Mouse (Mus musculus) mouse embryonic stem cell (cell line): Measurements from ENCODE around the gene St6gal1.

ENCODE experiments used
- in situ Hi-C, 2 experiments: fragments of 300-500 bp; cut with MboI; formaldehyde crosslinking; loops; 1 replicate in 1 of 2; 3 replicates in 1 of 2; pipeline ENCODE4 v1.14.3; 2019 to 2020; ENCODE audit warnings: low sequenced_read_pairs in 2 of 2, low pct_unique_long_range_greater_than_20kb in 1 of 2, mixed read lengths in 1 of 2; ENCODE audit not compliant: unreplicated experiment in 1 of 2

St6gal1 gene

DNA sequence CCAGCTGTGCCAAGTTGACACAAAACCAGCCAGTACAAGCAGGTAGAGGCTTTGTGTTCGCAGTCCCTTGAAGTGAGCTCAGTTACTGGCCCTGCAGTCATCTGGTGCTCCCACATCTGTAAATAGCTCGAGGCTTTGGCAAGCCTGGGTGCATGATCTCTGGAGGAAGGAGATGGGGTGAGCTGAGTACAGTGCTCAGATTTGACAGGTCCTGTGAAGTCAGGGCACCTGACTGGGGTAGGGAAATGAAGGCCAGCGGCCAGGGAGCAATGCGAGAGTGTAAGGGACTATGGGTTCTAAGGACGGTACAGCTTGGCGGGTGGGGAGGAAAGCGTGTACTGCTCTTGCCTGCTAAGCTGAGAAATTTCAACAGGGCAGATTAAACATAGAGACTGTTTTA, 43.7 kb downstream of the St6gal1 start:
- in situ Hi-C loops = no loop called here

DNA sequence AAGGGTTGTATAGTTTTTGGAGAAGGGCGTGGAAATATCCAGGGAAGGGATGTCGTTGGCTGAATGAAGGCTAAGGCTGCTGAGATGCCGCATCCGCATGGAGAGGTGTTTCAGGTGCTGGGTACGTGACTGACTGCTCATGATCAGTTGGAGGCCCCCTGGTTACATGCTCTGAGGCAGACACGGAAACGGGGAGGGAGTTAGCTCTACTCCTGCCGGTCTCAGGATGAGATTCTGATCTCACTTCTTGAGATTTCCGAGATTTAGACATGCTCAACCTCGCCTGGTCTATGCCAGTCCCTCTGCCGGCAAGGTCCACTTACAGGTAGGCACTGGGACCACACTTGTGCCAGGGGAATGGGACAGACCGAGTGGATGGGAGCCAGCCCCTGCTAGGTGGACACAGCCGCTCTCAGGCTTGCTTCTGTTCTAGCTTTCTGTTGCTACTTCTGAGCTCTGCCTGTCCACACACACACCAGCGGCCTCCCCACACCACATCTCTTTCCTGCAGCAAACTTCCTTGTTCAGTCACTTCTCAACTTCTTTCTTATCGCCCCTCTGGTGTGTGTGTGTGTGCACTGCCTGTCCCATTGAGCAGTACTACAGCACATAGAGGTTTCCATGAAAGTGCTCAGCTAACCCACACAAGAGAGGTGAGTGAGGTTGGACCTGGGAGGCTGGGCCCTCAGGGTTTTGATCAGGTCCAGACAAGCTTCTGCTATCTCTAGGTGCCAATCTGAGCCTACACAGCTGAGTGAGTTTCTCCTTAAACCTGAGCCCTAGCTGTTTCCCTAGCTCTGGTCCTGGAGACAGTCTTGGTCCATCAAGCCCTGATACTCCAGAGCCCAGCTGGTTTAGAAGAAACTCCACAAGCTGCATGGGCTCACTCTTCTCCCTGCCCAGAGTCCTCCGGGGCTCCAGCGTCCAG, 44.8 kb downstream of the St6gal1 start:
- in situ Hi-C loops = no loop called here

DNA sequence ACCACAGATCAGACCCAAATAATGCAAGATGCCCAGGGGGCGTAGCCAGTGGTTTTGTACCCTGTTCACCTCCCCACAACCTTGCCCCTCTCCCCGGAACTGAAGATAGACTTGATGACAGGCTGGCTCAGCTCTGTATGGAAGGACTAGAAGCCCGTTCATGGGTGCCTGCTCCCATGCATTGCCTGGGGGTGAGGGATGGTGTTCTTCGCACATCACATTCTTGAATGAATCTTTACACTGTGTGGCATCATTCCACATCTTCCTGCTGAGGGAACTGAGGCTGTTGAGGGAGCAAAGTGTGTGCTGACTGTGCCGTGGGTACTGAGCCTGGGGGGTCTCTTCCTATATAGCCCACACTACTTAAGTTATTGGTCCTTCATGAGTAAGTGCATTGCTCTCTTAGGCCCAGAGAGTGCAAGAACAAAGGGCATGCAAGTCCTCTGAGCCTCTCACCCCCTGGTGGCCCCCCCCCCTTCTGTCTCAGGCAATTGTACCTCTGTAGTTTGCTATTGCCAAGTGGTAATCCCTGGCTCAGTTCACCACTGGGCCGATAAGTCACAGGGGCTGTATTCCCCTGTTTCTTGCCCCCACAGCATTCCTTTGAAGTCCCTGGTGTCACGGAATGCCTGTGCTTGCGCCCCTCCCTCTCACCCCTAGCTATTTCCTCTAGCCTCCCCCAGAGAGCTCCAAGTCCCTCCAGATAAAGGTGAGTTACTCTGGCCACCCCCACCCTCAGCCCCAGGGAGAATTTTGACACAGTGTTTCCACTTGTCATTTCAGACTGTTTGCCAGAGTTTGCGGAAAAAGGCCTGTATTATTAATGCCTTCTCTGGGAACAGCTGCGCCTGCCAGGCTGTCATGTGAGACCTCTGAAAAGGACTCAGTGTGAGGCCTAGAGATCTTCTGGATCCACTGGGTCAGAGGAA, 45.7 kb downstream of the St6gal1 start:
- in situ Hi-C loops = no loop called here

DNA sequence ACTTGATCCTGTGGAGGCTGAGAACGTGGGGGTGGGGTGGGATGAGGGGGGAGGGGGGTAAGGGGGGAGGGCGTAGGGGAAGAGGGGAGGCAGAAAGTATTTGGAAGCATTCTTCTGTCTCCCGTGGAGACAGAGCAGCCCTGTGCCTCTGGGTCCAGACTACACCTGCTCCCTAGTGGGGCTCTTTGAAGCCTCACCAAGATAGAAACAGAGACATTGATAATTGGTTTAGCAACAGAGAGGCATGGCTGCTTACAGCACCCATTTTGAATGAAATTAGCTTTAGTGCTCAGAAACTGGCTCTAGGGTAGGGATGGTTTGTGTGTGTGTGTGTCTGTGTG, 46.3 kb downstream of the St6gal1 start:
- in situ Hi-C loops = no loop called here

DNA sequence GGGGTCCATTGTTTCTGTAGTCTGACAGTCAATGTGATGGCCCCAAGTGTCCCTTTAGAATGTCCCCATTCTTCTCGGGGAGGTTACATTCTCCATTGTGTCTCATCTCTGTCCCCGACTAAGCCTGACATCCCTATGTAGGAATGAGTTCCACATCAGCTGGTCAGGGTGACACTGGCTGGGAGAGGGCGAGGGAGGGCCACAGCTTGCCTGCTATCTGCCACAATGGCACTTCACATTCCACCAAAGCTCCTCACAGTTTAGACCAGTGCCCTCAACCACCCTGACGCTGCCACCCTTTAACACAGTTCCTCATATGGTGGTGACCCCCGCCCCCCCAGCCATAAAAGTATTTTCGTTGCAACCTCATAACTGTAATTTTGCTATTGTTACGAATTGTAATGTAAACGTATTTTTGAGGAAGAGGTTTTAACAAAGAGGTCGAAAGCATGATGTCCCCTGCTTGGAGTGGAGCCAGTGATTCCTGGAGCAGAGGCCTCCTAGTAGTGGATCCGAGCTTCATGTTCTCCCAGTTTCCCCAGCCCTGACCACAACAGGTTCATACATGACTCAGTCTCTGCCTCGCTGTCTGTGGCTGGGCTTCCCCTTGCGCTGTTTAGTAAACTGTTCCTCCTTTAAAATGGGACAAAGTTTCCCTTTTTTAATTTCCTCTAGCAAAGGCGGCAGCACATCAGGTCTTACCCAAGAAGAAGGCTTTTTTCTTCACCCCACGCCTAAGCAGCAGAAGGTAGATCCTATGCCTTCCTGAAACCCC, 47.4 kb downstream of the St6gal1 start:
- in situ Hi-C loops = no loop called here

DNA sequence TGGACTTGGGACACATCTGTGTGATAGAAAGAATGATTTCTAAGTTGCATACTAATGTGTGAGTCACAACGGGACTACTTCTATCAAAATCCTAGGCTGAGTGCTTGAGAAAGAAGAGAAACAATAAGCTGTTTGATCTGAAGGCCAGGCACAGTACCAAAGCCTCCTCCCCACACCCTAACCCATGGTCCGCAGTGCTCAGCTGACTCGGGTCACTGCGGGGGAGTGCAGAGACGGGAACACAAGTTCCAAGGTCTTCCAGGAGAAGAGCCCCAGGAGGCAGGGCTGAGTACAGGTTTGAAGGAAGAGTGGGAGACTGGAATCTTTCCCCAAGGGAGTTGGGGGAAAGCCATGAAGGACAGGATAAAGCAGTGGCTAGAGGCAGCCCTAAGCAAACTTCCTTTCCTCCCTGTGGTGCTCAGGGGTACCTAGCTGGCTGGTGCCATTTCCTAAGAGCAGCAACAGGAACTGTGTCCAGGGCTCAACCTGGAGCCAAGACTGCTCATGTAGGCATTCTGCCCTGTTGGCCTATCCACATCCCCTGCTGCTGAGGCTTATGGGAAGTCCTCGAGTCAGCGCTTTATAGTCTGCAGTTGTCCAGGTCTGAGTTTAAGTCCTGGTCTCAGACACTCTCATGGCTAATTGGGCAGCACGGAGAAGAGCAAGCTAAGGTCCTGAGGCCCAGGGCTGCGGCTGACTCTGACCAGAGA, 48.1 kb downstream of the St6gal1 start:
- in situ Hi-C loops = no loop called here

DNA sequence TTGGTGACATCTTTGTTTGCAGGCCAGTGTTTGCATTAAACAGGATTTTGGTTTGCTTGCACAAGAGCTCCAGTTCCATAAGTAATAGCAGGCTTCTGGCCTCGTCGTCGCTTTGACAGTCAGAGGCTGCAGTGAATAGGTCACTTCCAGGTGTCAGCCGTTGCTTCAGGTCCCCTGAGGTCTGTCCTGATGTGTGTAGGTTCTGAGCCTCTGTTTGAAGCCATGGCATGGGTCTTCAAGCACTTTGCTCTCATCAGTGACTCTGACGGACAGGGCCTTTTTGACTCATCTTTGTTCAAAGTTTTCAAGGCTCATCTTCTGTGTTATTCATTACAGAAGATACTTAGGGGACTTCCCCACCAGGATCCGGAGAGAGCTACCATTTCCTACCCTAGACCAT, 49.5 kb downstream of the St6gal1 start:
- in situ Hi-C loops = no loop called here

DNA sequence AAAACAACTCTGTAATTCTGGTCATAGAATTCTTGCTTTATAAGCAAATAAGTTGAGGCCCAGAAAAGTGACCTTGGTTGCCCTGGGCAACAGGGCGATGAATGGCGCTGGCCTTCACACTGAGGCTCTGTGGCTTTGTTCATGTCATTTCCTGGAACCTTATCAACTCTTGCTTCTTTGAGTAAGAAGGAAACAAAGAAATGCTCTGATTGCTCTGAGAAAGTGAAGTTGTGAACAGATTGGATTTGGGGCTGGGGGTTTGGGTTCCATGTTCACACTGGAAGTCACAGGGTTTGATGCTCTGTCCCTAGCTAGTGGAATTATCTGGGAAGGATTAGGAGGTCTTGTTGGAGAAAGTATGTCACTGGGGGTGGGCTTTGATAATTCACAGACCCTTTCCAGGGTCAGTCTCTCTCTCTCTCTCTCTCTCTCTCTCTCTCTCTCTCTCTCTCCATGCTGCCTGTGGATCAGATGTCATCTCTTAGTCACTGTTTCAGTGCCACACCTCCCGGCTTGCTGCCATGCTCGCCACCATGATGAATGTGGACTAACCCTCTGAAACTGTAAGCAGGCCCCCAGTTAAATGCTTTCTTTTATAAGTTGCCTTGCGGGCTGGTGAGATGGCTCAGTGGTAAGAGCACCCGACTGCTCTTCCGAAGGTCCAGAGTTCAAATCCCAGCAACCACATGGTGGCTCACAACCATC, 50.2 kb downstream of the St6gal1 start:
- in situ Hi-C loops = no loop called here

- in situ Hi-C loops = no loop called here
These were observed 51.1 kb downstream of the St6gal1 start for GRCm38 (mm10) chr16:23275661-23276060.

DNA sequence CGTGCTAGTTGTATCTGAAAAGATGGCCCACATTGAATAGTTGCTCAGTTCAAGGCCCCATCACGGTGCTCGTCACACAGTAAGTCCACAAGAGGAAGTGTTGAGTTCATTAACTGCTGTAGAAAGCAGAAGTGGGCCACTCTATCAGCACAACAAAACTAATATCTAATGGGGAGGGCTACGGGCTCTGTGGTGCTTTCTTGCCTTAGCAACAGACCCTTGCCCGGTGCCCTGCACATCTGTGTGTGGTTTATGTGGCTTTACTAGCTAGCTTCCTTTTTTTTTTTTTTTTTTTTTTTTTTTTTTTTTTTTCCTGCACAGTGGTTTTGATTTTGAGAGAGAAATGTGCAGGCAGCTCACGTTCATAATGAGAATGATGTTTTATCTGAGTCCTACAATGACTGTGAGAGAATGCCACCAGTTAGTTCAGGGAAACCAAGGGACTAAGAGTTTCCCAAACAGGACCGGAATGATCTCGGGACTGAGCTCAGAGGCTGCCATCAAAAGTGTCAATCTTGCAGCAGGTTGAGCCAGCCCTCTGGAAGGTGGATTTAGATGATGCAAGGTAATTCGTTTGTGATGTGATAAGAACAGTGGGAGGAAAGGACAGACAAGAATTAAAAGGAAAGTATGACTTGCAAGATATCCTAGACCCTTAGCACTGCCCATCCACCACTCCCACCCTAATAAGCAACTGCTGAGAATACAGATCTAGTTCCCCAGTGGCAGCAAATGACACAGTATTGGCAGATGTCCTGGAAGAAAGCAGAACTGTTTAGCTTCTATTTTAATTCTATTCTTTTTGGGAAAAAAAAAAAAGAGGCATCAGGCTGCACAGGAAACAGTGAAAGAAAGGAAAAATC, 55.6 kb downstream of the St6gal1 start:
- in situ Hi-C loops = no loop called here

- in situ Hi-C loops = no loop called here
These were observed 56.2 kb downstream of the St6gal1 start for GRCm38 (mm10) chr16:23280742-23281090.

GRCm38 (mm10) chr16:23282241-23282640, 57.7 kb downstream of the St6gal1 start:
- in situ Hi-C loops = no loop called here

GRCm38 (mm10) chr16:23282941-23283340, 58.4 kb downstream of the St6gal1 start:
- in situ Hi-C loops = no loop called here

DNA sequence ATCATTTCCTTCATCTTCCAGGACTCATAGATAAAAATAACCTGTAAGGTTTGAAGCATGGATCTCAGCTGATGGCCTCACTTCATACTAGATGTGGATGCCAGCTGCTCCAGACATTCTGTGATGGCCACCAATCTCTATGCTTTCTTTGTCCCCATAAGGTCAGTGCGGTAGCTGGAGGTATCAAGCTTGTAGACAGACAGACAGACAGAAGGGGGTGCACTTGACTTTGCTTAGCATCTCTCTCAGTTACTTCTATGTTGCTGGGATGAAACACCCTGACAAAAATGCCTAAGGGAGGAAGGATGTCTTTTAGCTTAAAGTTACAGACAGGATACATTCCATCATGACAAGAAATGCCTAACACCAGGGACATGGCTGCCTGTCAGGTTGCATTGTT, 59.1 kb downstream of the St6gal1 start:
- in situ Hi-C loops = no loop called here

DNA sequence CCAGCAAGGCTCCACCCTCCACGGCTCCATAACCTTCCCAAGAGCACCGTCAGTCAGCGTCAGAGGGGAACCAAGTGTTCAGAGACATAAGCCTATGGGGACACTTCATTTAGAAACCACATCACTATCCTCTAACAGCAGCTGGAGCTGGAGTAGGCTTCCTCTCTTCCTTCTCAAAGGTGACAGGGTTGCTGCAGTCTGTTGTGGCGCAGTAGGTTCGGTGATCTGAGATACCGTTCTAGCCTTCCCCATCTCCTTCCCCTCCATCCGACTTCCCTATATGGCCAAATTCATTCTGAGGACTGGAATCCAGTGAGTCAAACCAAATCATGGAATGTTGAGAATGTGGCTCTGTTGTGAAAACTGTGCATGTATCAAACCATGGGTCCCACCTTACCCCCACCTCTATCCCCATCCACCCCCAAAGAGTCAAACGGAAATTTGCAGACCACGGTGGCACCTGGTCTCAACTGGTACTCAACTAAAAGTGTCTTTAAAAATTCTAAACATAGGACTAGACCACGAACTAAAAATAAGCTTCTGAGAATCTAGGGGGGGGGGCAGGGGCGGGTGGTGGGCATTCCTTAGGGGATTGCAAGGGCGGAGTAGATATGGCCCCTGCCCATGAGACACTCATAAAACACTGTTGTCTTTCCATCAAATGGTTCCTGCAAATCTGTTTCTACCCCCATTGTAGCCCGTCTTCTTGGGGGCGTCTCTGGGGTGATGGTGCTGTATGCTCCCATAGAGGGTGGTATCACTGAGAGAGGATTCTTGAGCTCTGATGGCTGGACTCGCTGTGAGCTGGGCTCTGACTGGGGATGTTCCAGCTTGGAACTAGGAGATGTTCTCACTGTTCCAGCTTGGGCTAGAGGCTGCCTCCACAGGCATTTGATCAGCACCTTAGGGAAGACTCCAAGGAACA, 60.2 kb downstream of the St6gal1 start:
- in situ Hi-C loops = no loop called here
